Mouse (Mus musculus) neutrophil, adult 5-6 weeks (primary cell): ENCODE data around the gene Dpyd. TPM values are rescaled to one million over a fixed set of nuclear protein-coding genes. Genes with fewer than 3 reads are reported as not detected.

ENCODE experiments used
- ATAC-seq: fragments of 151-379, 151-347 bp; 2 replicates; pipeline ENCODE4 v1.8.0; 2017; ENCODE audit warnings: mild to moderate bottlenecking, moderate TSS enrichment; ENCODE audit not compliant: insufficient number of reproducible peaks, poor library complexity, low FRiP score, severe bottlenecking; ENCODE audit errors: extremely low read depth
- total RNA-seq: library from RNA; stranded (forward); fragments of 200-1000 nt; gene quantifications from 2 replicates; pipeline ENCODE4 v1.2.3, GENCODE M21; 2017

Dpyd gene
- total RNA-seq, 1 experiment from 2014 or later, result not detected

GRCm38 (mm10) chr3:119256516-119256915, 694.6 kb downstream of the Dpyd start:
- no peak for ATAC-seq

GRCm38 (mm10) chr3:119275241-119275640, 713.3 kb downstream of the Dpyd start:
- ATAC-seq, result no peak

GRCm38 (mm10) chr3:119280671-119281070, 718.7 kb downstream of the Dpyd start:
- no peak for ATAC-seq

- ATAC-seq, result no peak
These were observed 752.8 kb downstream of the Dpyd start for GRCm38 (mm10) chr3:119314693-119315092.

GRCm38 (mm10) chr3:119329063-119329462, 767.1 kb downstream of the Dpyd start:
- ATAC-seq, result no peak

GRCm38 (mm10) chr3:119333335-119334305, 771.7 kb downstream of the Dpyd start:
- no peak for ATAC-seq

GRCm38 (mm10) chr3:119361555-119362385, 799.8 kb downstream of the Dpyd start:
- ATAC-seq, result no peak

- no peak for ATAC-seq
These were observed 800.5 kb downstream of the Dpyd start for GRCm38 (mm10) chr3:119362392-119362791.

- ATAC-seq, result no peak
These were observed 807.0 kb downstream of the Dpyd start for GRCm38 (mm10) chr3:119368931-119369330.

- ATAC-seq, result no peak
These were observed 819.2 kb downstream of the Dpyd start for GRCm38 (mm10) chr3:119381119-119381518.

GRCm38 (mm10) chr3:119382395-119382794, 820.5 kb downstream of the Dpyd start:
- ATAC-seq, result no peak

GRCm38 (mm10) chr3:119387332-119388105, 825.6 kb downstream of the Dpyd start:
- no peak for ATAC-seq

- ATAC-seq, result no peak
These were observed 835.3 kb downstream of the Dpyd start for GRCm38 (mm10) chr3:119397205-119397604.

- no peak for ATAC-seq
These were observed 841.2 kb downstream of the Dpyd start for GRCm38 (mm10) chr3:119402836-119403728.

GRCm38 (mm10) chr3:119419087-119419709, 857.3 kb downstream of the Dpyd start:
- no peak for ATAC-seq

- no peak for ATAC-seq
These were observed 857.8 kb downstream of the Dpyd start for GRCm38 (mm10) chr3:119419745-119420144.

GRCm38 (mm10) chr3:119431339-119431738, 869.4 kb downstream of the Dpyd start:
- no peak for ATAC-seq

GRCm38 (mm10) chr3:119431757-119432156, 869.8 kb downstream of the Dpyd start:
- no peak for ATAC-seq
